Mouse (Mus musculus) cerebellum, adult 11 months (tissue): ENCODE data around the gene Tnpo1.

Experiments used
- DNase-seq: peaks from one replicate; pipeline ENCODE4 v3.0.0; 2022

Tnpo1 gene

DNA sequence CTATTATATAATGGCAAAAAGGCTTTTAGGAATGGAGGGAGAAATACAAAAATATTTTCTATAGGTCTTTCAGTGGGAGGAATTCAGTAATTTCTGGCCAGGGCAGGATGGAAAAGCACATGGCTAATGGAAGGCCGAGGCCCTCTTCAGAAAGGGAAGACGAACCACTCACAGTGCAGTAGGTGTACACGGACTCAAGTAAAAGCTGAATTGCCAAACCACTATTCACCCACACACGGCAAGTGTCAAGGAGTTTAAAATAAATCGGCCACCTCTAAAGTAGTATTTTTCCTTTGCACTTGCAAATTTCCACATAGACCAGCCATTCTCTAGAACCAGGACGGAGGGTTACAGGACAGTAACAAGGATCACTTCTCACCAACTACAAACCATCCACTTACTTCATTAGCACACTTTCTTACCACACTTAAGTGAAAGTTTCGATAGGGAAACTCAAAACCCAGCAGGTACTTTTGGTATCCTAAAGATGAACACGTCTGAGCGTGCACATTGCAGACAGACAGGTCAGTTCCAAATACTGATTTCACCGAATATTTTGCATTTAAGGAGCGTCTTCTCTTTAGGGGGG is 1.2 kb downstream of the Tnpo1 start:
- DNase-seq, result no peak

DNA sequence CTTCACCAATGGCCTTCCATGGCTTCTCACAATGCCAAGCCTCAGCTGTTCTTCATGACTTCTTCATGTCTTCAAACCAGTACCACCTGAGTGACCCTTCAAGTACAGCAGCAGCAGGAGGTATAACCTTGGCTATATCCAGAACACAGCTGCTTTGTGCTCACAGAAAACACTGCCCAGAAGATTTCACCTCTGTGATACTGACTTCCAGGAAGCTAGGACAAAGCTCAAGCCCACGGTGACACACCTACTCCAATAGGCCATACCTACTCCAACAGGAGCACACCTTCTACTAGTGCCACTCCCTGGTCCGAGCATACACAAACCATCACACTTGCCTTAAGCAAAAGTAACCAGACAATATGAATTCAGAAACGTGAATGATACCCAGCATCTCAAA is 3.4 kb downstream of the Tnpo1 start:
- no peak for DNase-seq

DNA sequence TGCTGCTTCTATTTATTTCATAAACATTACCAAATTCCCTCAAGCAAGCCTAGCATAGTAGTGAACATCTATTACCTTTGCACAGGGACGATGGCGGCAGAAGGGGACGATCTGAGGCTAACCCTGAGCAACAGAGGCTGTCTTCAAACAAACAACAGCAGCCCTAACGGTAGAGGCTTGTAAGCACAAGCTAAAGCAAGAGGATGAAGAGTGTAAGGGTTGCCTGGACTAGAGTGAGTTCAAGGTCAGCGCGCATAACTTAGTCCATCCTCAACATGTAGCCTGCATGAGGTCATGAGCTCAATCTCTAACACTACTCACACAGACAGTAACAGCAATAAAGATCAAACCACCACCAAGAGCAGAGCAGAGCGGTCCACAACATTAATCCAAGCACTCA is 4.9 kb downstream of the Tnpo1 start:
- no peak for DNase-seq

DNA sequence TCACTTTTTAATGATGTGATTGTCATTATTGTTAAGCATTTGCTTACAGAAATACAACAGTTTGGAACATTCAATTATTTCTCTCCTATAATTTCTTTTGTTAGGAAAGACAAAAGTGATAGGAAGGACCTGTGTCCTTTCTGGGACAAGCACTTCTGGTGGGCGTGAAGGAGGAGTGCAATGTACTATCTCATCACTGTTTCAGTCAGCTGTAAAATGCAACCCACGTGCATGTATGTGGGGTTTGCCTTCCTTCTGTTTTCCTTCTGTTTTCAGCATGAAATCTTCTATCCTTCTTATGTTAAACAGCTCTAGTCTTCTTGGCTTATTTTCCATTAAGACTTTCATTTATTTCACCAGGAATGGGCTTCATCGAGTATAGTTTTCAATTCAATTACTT is 5.9 kb downstream of the Tnpo1 start:
- DNase-seq, result no peak

DNA sequence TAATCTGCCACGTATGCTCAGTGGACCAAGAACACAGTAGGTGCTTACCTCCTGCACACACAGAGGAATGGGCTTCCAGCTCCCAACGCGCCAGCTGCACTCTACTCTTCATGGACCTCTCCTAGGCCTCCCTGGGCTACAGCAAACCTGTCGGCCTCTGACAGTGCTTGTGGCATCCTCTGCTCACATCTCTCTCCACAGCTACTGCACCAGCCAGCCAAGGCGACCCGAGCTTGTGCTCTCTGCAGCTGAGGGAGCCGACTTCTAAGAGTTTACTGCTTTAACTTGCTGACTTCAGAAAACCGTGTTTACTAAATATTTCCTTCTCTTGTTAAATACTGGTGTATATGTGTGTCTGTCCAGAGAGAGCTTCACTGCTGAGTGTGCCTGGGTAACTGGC is 6.5 kb downstream of the Tnpo1 start:
- DNase-seq, result no peak

DNA sequence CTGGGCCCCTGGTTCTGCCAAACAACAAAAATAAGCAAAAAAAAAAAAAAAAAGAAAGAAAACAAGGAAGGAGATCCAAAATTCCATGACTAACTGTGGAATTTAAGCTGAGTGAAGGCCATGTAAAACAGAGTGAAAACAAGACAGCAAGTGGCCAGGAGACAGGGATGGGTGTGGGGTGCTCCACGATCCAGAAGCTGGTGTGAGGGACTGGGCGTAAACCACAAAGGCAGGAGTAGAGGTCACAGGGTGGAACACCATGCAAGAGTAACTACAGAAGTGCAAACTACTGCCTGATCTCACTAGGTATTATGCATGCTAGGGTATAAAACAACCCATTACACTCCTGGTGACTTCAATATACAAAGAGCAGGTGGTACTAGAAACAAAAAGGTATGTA is 8.3 kb downstream of the Tnpo1 start:
- no peak for DNase-seq

DNA sequence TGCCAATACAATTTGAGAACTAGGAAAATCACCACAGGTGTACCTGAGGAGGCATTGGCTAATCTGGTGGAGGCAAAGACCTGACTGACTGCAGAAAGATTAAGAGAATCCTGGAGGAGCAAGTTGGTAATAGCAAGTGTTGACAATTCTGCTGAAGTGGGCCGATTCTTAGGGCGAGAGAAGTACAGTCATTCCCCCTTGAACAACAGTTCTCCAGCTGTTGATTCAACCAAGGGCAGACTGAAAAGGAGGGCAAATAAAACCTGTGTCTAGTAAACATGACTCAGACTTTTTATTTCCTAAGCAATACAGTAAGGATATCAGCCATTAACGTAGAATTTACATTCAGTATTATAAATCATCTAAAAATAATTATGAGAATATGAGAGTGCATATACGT is 10.6 kb downstream of the Tnpo1 start:
- no peak for DNase-seq

DNA sequence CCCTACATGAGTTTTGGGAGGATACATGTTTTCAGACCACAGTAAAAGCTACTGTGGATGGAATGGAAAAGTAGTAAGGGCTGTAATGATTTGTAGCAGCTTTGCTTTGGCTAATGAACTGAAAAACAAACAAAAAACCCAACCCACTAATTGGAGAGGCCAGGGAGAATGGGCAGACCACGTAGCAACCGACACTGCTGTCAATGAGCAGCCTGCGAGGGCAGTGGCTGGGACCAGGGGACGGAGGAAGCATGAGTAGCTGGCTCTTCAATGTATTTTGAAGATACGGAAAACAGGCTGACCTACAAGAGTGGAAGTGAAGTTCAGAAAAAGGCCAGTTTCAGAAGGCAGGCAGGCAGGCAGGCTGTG is 11.4 kb downstream of the Tnpo1 start:
- no peak for DNase-seq

DNA sequence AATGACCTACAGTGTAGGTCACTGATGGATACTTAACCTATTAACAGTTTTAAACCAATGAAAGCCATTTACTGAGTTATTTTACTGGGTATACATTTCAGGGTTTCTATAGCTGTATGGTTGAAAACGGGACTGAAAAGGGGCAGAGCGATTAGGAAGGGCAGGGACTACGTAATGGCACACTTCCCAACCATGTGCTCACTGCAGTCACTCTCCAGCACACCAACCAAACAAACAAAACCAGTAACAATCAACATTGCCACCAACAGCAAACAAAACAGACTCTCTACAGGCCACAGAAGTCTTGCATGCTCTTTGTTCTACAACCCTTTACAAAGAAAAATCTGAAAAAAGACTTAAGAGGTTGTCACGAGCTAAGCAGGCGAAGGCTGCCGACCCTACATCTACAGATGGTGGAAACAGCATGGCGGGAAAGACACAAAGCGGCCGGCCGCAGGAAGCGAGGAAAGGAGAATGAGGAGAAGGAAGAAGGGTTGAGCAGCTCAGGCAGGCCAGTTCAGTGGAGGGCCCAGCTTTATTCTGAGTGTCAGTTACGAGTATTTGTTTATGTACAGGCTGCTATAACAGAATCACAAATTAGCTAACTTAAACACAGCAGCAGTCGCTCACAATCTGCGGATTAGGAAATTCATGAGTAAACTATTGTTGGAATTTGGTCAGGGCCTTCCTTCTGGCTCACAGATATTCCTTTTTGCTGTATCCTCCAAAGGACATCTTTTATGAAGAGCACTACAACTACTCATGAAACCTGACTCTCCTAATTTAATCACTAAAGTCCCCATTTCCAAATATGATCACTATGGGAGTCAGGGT is 12.0 kb downstream of the Tnpo1 start:
- no peak for DNase-seq

DNA sequence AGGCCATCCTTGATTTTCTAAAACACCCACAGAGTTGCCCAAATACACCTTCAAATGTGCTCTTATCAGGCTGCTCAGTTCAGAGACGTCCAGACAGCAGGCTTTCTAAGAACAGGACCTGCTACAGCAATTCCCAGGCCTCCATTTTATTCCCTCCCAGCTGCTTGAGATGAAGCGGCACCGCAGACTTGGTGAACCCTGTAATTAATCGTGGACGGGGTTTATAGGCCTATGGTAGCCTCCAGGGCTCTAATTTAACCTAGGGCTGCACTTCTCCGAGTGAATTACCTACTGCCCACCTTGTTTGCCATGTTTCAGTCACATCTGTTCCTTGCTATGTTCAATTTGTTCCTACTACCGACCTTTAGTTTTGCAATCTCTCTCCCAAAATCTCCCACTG is 13.0 kb downstream of the Tnpo1 start:
- no peak for DNase-seq

DNA sequence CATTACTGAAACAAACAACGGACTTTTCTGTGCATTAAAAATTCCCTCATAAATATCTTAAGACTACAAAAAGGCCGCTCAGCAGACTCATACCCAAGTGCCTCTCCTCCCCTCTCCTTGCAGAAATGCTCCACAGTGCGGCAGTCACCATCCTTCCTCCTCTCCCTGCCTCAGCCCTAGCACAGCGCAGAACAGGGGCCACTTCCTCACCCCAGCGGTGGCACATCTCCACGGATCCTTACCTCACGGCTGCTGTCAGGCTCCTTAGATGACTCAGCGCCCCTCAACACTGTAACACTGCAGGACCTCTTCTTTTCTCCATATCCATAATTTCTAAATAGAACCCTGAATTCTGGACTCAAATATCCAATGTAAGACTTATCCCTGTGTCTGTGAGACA is 13.6 kb downstream of the Tnpo1 start:
- DNase-seq, result no peak

DNA sequence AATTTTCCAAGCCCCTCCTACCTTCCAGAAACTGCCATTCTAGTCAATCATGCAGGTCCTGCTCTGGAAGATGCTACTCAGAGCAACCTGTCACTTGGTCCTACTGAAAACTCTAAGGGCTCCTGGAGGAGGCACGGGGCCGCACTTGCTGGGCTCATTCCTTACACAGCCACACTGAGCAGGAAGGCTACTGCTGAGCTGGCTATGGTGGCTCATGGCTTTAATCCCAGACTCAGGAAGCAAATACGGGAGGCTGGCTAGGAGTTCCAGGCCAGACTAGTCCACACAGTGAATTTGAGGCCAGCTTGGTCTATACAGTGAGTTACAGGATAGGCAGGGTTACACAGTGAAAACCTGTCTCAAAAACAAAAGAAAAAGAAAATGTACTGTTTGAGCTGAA is 15.4 kb downstream of the Tnpo1 start:
- peak; percentile 28 for DNase-seq

DNA sequence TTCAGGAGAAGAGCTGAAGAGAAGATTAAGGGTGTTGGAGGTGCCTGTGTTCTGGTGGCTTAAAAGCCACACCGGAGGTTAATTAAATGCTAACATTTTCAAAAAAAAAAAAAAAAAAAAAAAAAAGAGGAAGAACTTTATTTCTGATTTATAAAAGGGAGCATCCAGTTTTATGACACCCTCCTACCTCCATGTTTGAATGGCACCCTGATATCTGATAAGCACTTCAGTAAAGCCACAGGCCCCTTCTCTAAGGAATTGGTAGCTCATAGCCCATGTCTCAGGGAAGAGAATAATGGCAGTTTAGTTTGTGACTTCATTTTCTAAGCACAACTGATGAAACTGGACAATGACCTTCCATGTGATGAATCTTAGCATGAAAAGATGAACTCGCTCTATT is 21.6 kb downstream of the Tnpo1 start:
- DNase-seq, result no peak

DNA sequence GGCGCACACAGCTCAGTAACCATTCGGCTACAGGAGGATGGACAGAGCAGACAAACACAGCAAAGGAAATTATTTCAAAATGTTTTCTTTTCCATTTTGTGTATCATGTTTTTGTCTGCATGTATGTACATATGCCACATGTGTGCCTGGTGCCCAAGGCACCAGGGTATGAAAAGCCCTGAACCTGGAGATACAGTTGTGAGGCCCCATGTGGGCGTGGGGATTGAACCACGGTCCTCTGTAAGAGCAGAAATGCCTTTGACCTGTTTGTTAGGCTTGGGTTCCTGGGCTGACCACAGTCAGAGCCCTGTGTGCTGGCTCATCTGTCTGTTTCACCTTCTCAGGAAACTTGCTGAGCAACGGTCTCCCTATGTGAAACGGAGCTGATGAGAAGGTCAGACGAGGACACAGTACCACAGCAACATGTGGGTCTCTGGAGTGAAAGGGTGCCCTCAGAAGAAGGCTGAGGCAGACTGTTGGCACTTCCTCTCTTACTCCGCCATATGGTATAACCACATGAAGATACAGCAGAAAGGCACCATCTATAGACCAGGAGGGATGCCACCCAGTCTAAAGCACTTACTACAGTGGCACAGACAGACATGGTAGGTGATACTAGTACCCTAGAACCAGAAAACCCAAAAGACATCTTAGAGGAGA is 23.7 kb downstream of the Tnpo1 start:
- no peak for DNase-seq

DNA sequence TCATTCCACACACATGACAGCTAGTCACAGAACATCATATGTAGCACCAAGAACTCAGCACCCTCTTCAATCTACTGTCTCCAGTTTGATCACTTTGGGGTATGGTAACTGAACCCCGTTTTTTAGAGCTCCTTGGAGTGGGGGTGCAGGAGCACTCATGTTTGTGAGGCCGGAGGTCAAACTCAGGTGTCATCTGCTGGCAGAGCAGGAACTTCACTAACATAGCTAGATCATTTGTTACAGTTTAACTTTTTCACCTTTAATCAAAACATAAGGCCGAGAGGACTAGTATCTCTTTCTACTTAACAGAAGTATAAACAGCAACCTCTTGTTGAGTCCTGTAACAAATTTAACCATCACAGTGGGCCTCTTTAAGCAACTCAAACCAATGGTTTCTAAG is 26.6 kb downstream of the Tnpo1 start:
- DNase-seq, result no peak

DNA sequence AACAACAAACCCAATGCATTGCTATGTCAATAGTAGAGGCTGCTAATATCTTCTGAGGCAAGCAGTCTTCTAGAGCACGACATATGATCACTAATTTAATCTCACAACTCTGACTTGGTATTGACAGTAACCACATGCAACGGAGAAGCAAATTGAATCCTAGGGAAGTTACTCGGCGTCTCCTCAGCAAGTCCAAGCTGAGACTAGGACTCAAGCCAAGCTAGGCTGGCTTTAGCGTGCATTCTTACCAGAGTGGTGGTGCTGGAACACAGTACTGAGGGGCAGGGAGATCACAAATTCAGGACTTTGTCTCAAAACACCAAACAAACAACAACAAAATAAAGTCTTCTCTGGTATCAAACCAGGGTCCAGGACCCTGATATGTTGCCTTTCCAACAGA is 28.6 kb downstream of the Tnpo1 start:
- no peak for DNase-seq

DNA sequence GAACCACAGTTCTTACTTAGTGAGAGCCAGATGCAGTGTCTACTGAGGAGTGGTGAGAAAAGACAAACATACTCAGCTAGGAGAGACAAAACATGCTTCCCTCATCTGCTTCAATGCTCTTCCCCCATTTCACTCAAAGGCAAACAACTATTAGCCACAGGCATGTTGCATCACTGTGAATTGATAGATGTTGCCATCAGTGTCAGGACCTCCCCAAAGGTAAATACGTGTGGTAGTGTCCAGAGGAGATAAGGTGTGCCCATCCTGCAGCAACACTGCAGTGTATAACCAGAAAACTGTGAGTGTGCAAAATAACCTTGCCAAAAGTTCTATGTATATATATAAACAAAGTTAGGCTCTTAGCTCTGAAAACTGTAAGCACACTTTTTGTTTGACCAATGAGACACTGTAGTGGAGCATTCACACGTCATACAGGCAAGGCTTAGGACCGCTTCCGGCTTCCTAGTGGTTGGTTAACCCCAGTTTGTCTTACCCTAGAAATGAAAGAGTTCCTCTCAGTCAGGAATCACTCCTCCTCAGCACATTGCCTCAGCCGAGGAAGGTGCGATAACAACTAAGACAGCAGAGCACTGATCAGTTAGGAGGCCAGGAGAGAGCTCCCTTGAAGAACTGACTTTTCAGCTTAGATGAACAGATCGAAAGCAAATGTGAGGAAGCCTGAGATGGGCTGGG is 29.6 kb downstream of the Tnpo1 start:
- no peak for DNase-seq

DNA sequence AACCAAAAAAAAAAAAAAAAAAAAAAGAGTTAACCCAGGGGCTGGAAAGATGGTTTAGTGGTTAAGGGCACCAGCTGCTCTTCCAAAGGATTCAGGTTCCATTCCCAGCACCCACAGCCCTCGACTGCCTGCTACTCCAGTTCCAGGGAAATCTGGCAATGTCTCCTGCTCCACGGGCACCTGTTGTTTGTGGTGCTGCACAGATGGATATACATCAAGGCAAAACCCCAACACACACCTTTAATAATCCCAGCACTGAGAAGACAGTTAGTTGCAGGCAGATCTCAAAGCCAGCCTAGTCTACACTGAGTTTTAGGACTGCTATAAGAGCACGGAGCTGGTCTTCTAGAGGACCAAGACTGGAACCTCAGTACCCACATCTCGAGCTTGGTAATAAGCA is 30.2 kb downstream of the Tnpo1 start:
- no peak for DNase-seq

DNA sequence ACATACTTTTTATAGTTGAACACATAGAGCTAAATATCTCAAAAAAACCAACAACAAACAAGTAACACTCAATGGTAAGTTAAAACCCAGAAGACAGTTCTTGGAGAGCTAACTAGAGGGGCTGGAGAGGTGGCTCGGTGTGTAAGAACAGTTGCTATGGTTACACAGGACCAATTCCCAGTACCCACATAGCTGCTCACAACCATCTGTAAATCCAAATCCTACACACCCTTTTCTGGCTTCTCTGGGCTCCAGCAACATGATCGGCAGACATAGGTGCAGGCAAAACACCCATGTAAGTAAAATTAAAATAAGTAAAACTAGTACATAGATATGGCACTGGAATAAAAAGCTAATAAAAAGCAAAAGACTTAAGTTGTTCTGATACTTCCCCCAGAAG is 31.3 kb downstream of the Tnpo1 start:
- DNase-seq, result no peak

DNA sequence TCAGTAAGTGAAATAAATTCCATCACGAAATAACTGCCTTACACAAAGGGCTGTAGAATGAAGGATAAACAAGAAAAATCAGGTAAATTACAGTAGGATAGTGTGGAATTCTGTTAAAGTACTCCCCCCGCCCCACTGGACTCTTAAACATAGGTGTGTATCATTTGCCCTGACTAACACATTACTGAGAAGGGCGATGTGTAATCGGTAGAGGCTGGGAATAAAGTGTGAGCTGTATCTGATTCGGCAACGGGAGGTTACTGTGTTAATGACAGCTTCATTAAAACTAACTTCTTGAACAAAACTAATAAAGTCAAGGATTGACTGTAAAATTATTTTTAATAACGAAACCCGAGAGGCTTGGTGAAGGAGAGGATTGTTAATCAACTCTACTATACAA is 34.7 kb downstream of the Tnpo1 start:
- no peak for DNase-seq

DNA sequence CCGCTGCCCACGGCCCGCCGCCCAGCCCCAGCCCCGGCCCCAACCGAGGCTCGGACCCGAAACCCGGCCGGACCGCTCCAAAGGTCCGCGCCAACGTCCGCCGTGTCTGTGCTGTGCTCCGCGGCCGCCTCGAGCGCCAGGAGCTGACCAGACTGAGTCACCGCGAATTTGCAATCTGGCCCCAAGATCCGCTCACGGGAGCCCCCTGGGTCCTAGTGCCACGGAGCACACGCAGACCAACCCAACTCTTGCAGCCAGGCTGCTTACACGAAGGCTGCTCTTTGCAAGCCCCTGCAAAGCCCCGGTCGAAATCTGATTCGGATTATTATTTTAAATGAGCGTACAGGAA is 35.3 kb downstream of the Tnpo1 start:
- DNase-seq, result peak; percentile 76

DNA sequence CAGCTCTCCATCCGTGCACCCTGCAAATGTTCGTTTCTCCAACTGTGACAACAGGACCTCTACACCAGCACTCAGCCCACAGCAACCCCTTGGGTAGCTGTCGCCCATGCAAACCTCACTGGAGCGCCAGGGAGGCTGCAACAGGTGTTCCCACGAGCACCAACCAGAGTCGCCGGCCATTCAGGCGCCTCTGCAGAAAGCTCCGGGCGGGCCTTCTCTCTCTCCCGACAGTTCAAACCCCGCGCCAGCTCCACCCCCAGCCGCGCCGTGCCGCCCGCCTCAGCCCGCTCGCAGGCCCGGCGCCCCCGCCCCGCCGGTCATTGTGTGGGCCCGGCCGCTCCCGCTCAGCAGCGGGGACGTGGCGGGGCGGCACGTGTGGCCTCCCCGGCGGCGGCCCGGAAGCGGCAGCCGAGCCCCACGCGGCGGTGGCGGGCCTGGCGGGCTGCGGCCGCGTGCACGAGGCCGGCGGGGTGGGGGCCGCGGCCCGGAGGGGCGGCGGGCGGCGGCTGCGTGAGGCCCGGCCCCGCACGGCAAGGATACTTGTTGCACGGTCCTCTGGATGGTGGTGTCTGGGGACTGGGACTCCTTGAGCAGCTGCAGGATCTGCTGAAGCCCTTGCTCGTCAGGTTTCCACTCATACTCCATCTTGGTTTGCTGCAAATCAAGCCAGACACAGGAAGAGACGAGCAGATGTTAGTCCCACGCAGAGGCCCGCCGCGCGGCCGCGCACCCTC is 35.9 kb downstream of the Tnpo1 start:
- DNase-seq, result peak; percentile 33

DNA sequence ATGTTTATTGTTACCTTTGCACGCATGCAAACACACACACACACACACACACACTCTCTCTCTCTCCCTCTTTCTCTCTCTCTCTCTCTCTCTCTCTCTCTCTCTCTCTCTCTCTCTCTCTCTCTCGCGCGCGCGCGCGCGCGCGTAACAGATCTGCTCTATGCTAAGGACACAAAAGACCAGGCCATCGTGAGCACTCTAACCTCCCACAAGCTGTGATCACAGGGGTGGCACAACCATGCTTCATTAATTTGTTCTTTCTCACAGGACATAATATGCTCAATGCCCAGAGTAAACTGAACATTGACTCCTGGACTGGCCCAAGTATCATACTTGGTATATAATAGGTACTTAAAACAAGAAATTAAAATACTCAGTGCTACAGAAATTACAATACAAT is 37.0 kb downstream of the Tnpo1 start:
- no peak for DNase-seq
